Mouse (Mus musculus) limb, embryonic 15.5 days (tissue): ENCODE results near the gene Ptpdc1. TPM values are rescaled to one million over a fixed set of nuclear protein-coding genes. Genes with fewer than 3 reads are reported as not detected.

Source experiments
- ATAC-seq: fragments of 200-750 bp; cut with Nextera tagmentation; 2 replicates; pipeline ENCODE4 v1.8.0; 2017; ENCODE audit warnings: low read depth, moderate TSS enrichment; ENCODE audit not compliant: insufficient number of reproducible peaks, low FRiP score, low TSS enrichment
- H3K27ac ChIP-seq: fragments of 300-500 bp; sonication (generic); 2 replicates; pipeline ENCODE4 v1.5.1; 2015; ENCODE audit warnings: moderate library complexity, mild to moderate bottlenecking, inconsistent platforms
- H3K27me3 ChIP-seq: fragments of 300-500 bp; sonication (generic); 2 replicates; pipeline ENCODE4 v1.6.1; 2015; ENCODE audit warnings: inconsistent platforms
- H3K36me3 ChIP-seq: fragments of 300-500 bp; sonication (generic); 2 replicates; pipeline ENCODE4 v1.6.1; 2015; ENCODE audit warnings: inconsistent platforms
- H3K4me1 ChIP-seq: fragments of 300-500 bp; sonication (generic); 2 replicates; pipeline ENCODE4 v1.6.1; 2015; ENCODE audit warnings: inconsistent platforms
- H3K4me2 ChIP-seq: fragments of 300-500 bp; sonication (generic); 2 replicates; pipeline ENCODE4 v1.6.1; 2015; ENCODE audit warnings: mild to moderate bottlenecking, inconsistent platforms
- H3K4me3 ChIP-seq: fragments of 300-500 bp; sonication (generic); 2 replicates; pipeline ENCODE4 v1.5.1; 2015; ENCODE audit warnings: mild to moderate bottlenecking, inconsistent platforms
- H3K9ac ChIP-seq: fragments of 300-500 bp; sonication (generic); 2 replicates; pipeline ENCODE4 v1.6.1; 2015; ENCODE audit warnings: inconsistent platforms
- H3K9me3 ChIP-seq: fragments of 300-500 bp; sonication (generic); 2 replicates; pipeline ENCODE4 v1.6.1; 2016; ENCODE audit warnings: inconsistent platforms
- WGBS: fragments of 180-500 bp; shearing (Covaris S2); methylation state at CpG from one replicate; pipeline ENCODE4 v1.1.7; 2015; 5-methylcytosine and 5-hydroxymethylcytosine counted together
- polyA plus RNA-seq: library from polyadenylated mRNA; unstranded; fragments of >200 nt; fragmentation: Nextera tagmentation; extraction: Ambion mirVana; gene quantifications from 2 replicates; pipeline ENCODE4 v1.2.1, GENCODE M21; 2015

Ptpdc1 gene
- polyA plus RNA-seq, 1 experiment from 2014 or later, result 14.5 TPM

DNA sequence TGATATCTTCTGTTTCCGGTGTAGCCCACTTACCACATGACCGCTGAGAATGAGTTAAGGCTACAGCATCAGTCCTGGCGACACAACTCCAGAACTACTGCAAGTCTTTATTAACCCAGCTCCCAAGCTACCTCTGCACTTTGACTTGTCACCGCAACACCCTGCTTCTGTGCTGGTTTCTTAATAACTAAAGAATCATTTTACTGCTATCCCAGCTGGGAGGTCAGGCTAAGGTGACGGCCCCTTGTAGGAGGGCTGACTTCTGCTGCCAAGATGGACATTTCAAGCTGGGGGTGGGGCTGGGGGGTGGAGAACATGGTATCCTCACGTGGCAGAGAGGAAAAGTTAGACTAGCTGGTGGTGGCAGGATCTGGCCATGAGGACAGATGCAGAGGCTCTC lies 50.7 kb downstream of the Ptpdc1 start:
- Histone ChIP-seq H3K4me1 (peaks cover 9% of the 10 kb centered on the region), H3K9me3 (no peaks in the 10 kb centered on the region), H3K4me3 (no peak overlapping the region), H3K9ac (no peak overlapping the region), H3K4me2 (no peak overlapping the region), H3K36me3 (0 out of 2 replicates have a peak, but pooled peaks cover 6% of the 10 kb centered on the region), H3K27me3 (no peaks in the 10 kb centered on the region), H3K27ac (no peak overlapping the region)
- no peak for ATAC-seq
- 68% methylated on average over 6 of the region's 6 CpGs for WGBS

DNA sequence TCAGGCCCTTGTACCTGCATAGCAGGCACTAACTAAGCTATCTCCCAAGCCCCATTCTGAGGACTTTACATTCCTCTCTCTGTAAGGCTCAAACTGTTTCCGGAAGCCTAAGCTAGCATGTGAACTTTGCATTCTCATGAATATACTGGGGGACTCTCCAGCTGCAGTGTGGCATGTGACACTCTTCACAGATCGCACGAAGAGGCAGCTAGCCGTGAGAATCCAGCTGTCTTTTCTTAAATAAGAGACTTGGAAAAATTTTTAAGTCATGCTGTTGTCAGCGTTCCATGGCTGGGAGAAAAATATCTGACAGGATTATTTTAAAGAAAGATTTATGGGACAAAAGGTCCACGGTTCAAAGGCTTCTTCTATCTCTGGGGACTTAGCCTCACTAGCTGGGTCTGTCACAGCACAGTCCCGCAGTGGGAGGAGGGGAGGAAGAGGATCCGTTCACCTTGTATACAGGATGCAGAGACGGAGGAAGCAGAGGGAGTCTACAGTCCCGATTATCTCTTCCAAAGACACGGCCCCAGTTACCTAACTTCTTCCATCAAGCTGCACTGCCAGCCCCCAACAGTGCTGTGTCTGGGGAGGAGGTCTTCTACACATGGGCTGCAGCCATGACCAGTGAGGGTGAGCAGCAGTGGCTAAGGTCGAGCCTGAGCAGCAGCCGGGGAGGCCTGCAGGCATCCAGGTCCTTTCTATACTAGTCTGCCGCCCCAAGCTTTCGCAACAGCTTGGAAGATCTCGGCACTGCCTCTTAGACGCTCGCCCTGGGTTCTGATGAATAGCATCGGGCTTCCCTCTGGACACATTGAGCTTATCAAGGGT lies 51.7 kb downstream of the Ptpdc1 start:
- no peak overlapping the region for H3K27ac ChIP-seq
- H3K4me2 ChIP-seq, result no peak overlapping the region
- H3K9ac ChIP-seq, result no peak overlapping the region
- H3K27me3 ChIP-seq, result no peaks in the 10 kb centered on the region
- 42% methylated on average over 19 of the region's 19 CpGs for WGBS
- no peak overlapping the region for H3K4me3 ChIP-seq
- no peak for ATAC-seq
- H3K4me1 ChIP-seq, result peaks cover 9% of the 10 kb centered on the region
- 0 out of 2 replicates have a peak, but pooled peaks cover 4% of the 10 kb centered on the region for H3K36me3 ChIP-seq
- no peaks in the 10 kb centered on the region for H3K9me3 ChIP-seq

DNA sequence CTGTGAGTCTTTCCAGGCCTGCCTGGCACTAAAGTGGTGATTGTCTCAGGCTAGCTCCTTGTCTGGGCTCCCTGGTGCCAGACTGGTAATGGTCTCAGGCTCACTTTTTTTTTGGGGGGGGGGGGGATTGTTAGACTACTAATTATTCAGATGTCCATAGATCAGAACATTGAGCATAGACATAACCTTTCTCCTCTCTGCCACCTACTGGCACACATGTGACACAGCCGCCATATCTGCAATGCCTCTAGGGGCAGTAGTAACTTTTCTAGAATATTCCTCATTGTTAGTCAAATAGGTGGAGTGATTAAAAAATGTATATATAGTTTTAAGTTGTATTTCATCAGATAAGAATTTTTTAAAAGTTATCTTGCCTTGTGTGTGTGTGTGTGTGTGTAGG lies 53.3 kb downstream of the Ptpdc1 start:
- no peaks in the 10 kb centered on the region for H3K27me3 ChIP-seq
- ATAC-seq, result no peak
- no peaks in the 10 kb centered on the region for H3K9me3 ChIP-seq
- no peak overlapping the region for H3K27ac ChIP-seq
- H3K4me1 ChIP-seq, result peaks cover 9% of the 10 kb centered on the region
- H3K4me3 ChIP-seq, result no peak overlapping the region
- no peaks in the 10 kb centered on the region for H3K36me3 ChIP-seq
- no peak overlapping the region for H3K9ac ChIP-seq
- H3K4me2 ChIP-seq, result no peak overlapping the region
- 66% methylated on average over 1 of the region's 1 CpGs for WGBS

- Histone ChIP-seq H3K9ac (no peak overlapping the region), H3K27ac (no peak overlapping the region), H3K4me2 (no peak overlapping the region), H3K4me3 (no peak overlapping the region), H3K36me3 (no peaks in the 10 kb centered on the region), H3K9me3 (no peaks in the 10 kb centered on the region), H3K27me3 (no peaks in the 10 kb centered on the region), H3K4me1 (peaks cover 13% of the 10 kb centered on the region)
- WGBS, result 70% methylated on average over 5 of the region's 5 CpGs
- ATAC-seq, result 0 out of 2 replicates have a peak, but pooled peaks have one; percentile 50
Observed at GRCm38 (mm10) chr13:48571298-48571697, 54.2 kb downstream of the Ptpdc1 start.

DNA sequence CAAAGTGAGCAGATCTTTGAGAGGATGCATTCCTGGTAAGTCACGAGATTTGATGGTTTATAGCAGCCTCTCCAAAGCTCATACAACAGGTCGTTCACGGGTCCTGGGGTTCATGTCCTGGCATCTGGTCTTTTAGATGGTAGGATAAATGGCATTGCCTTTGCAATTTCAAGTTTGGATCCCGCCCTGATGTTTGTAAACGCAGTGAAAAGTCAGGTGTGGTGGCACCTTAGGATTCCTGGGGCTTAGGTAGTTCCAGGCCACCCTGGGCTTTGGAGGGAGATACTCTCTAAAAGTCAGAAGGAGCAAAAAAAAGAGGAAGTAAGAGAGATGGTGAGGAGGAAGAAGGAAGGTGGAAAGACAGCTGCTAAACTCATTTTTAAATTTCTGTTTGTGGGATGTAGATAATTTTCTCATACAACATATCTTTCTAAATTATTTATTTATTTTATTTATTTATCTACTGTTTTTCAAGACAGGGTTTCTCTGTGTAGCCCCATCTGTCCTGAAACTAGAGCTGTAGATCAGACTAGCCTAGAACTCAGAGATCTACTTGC lies 55.8 kb downstream of the Ptpdc1 start:
- no peak overlapping the region for H3K4me2 ChIP-seq
- peaks cover 18% of the 10 kb centered on the region for H3K4me1 ChIP-seq
- H3K36me3 ChIP-seq, result no peaks in the 10 kb centered on the region
- no peak overlapping the region for H3K4me3 ChIP-seq
- ATAC-seq, result no peak
- H3K27ac ChIP-seq, result no peak overlapping the region
- no peak overlapping the region for H3K9ac ChIP-seq
- H3K9me3 ChIP-seq, result no peaks in the 10 kb centered on the region
- 75% methylated on average over 5 of the region's 5 CpGs for WGBS
- no peaks in the 10 kb centered on the region for H3K27me3 ChIP-seq

DNA sequence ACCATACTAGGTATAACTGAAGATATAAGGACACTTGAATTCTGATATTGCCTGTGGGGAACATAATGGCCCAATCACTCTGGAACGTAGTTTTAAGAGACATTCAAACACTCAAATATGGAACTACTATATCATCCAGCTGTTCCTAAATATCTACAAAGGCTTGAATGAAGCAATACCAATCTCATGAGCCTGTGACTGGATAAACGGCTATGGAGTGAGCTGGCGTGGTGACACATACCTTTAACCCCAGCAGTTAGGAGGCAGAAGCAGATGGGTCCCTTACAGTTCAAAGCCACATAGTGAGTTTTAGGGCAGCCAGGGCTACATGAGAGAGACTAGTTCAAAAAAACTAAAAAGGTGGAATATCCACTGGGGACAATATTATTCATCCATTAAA lies 57.8 kb downstream of the Ptpdc1 start:
- no peak overlapping the region for H3K4me3 ChIP-seq
- no peaks in the 10 kb centered on the region for H3K27me3 ChIP-seq
- WGBS, result 63% methylated on average over 3 of the region's 3 CpGs
- no peak overlapping the region for H3K9ac ChIP-seq
- no peaks in the 10 kb centered on the region for H3K36me3 ChIP-seq
- no peaks in the 10 kb centered on the region for H3K9me3 ChIP-seq
- no peak overlapping the region for H3K27ac ChIP-seq
- no peak overlapping the region for H3K4me2 ChIP-seq
- H3K4me1 ChIP-seq, result peaks cover 13% of the 10 kb centered on the region
- no peak for ATAC-seq

- Histone ChIP-seq H3K9ac (no peak overlapping the region), H3K4me3 (no peak overlapping the region), H3K9me3 (no peaks in the 10 kb centered on the region), H3K27ac (peak overlapping the region; percentile 89), H3K27me3 (no peaks in the 10 kb centered on the region), H3K4me1 (peaks cover 13% of the 10 kb centered on the region), H3K4me2 (peak overlapping the region; percentile 12; the same call in 1 of the 2 replicates), H3K36me3 (no peaks in the 10 kb centered on the region)
- ATAC-seq, result peak; percentile 70
- 8% methylated on average over 13 of the region's 13 CpGs for WGBS
Observed at GRCm38 (mm10) chr13:48566116-48566935, 59.1 kb downstream of the Ptpdc1 start.

DNA sequence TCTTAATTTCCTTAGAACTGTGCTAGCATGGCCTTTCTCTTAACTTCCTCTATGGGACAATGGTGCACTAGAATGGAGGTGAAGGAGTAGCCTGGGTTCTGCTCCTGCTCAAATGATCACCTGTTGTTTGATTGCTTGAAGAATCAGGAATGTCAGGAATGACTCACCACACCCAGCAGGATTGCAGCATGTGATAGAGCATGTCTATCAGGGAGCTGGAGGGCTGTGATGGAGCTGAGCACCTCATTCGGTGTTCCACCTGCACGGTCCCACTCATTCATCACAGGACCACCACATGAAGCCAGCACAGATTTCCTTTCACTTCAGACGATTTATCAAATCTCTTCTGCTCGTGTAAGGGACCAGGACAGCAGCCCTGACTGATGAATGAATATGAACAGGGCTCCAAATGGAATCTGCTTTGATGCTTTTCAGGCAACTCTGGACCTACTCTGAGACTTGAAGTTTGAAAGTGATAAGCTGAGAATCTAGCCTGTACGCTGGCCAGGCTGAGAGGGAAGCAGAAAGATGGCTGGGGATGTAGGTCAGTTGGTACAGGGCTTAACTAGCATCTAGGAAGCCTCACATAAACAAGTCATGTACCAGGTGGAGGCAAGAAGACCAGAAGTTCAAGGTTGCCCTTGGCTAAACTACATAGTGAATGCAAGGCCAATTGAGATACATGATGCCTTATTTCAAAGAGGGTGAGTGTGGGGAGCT lies 60.4 kb downstream of the Ptpdc1 start:
- Histone ChIP-seq H3K36me3 (no peaks in the 10 kb centered on the region), H3K4me3 (no peak overlapping the region), H3K27me3 (no peaks in the 10 kb centered on the region), H3K4me1 (peaks cover 13% of the 10 kb centered on the region), H3K27ac (peak overlapping the region; percentile 89), H3K9me3 (no peaks in the 10 kb centered on the region), H3K9ac (no peak overlapping the region), H3K4me2 (no peak overlapping the region)
- WGBS, result 83% methylated on average over 5 of the region's 5 CpGs
- no peak for ATAC-seq

- WGBS, result 77% methylated on average over 5 of the region's 5 CpGs
- Histone ChIP-seq H3K9ac (no peak overlapping the region), H3K4me1 (peaks cover 13% of the 10 kb centered on the region), H3K27me3 (no peaks in the 10 kb centered on the region), H3K36me3 (no peaks in the 10 kb centered on the region), H3K9me3 (no peaks in the 10 kb centered on the region), H3K4me3 (no peak overlapping the region), H3K27ac (no peak overlapping the region), H3K4me2 (no peak overlapping the region)
- ATAC-seq, result no peak
Observed at GRCm38 (mm10) chr13:48562336-48562735, 63.1 kb downstream of the Ptpdc1 start.

DNA sequence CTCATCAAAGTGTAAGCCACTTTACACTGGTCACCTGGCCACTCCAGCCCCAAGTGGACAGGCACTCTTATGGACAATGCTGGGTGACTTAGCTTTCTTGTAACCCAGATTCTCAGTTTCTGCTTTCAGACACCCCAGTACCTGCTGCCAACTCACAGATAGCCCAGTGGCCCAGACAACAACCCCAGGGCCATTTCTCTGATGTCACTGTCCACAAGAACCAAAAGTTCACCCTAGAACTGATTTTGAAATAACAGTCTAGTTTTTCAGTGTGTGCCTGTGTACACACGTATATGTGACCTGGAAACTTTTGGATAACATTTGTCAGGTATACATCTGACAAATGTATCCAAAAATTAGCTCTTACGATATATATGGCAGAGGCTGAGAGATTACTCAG lies 64.0 kb downstream of the Ptpdc1 start:
- H3K36me3 ChIP-seq, result no peaks in the 10 kb centered on the region
- WGBS, result 88% methylated on average over 2 of the region's 2 CpGs
- no peak overlapping the region for H3K4me3 ChIP-seq
- no peaks in the 10 kb centered on the region for H3K9me3 ChIP-seq
- ATAC-seq, result no peak
- H3K27ac ChIP-seq, result no peak overlapping the region
- H3K4me2 ChIP-seq, result no peak overlapping the region
- H3K27me3 ChIP-seq, result no peaks in the 10 kb centered on the region
- no peak overlapping the region for H3K9ac ChIP-seq
- H3K4me1 ChIP-seq, result peaks cover 11% of the 10 kb centered on the region

- no peak overlapping the region for H3K27ac ChIP-seq
- no peak overlapping the region for H3K4me2 ChIP-seq
- H3K9ac ChIP-seq, result no peak overlapping the region
- H3K4me3 ChIP-seq, result no peak overlapping the region
- no peaks in the 10 kb centered on the region for H3K9me3 ChIP-seq
- H3K4me1 ChIP-seq, result peaks cover 16% of the 10 kb centered on the region
- H3K36me3 ChIP-seq, result no peaks in the 10 kb centered on the region
- ATAC-seq, result no peak
- 80% methylated on average over 1 of the region's 1 CpGs for WGBS
- no peaks in the 10 kb centered on the region for H3K27me3 ChIP-seq
Observed at GRCm38 (mm10) chr13:48555976-48556375, 69.5 kb downstream of the Ptpdc1 start.
